Mouse (Mus musculus): ENCODE measurements around the gene Arhgdia.

DNA sequence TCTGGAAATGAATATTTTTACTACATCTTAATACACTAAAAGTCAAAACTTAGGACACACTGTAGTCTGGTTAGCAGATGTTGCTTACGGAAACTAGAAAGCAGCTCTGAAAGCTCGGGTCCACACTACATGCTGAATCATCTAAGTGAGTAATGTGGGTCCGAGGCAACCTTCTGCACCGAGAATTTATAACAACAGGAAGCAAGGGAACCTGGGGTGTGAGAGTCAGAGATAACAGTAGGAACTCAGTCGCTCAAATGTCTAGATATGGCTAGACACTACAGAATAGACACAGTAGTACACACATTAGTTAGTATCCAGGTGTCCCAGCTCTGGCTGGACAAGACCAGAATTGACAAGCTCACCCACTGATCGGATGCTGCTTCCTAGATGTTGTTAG, 7.1 kb upstream of the Arhgdia start:
- TF ChIP-seq CTCF (IDR thresholded peaks at IDR 0.05; ENCODE audit: control insufficient read depth, insufficient read depth, insufficient read length), result no peak
- TF ChIP-seq MYOD1 (IDR thresholded peaks at IDR 0.05; ENCODE audit: control insufficient read depth, insufficient read length, low read depth), result no peak
- no peak for TF ChIP-seq CEBPB (IDR thresholded peaks at IDR 0.05; ENCODE audit: low read depth)

Measured in C2C12 (cell line).